Mouse (Mus musculus) brown adipose tissue, adult 24 weeks (tissue): ENCODE results near the gene Ripor3. TPM values are rescaled to one million over a fixed set of nuclear protein-coding genes. Genes with fewer than 3 reads are reported as not detected.

Experiments
- H3K27ac ChIP-seq: fragments of 200-500 bp; replicated peaks from 2 replicates; pipeline ENCODE4 v1.5.1; 2012; ENCODE audit warnings: low read depth, mild to moderate bottlenecking, low read length
- H3K4me1 ChIP-seq: fragments of 200-500 bp; 2 replicates; pipeline ENCODE4 v1.6.1; 2012; ENCODE audit warnings: low read length, mixed read lengths; ENCODE audit not compliant: control insufficient read depth, insufficient read depth, insufficient read length
- H3K4me3 ChIP-seq: fragments of 200-500 bp; 2 replicates; pipeline ENCODE4 v1.5.1; 2012; ENCODE audit warnings: low read depth, mild to moderate bottlenecking, low read length, moderate library complexity; ENCODE audit not compliant: insufficient read depth
- polyA plus RNA-seq: library from polyadenylated mRNA; stranded (reverse); fragments of >200 nt; gene quantifications from 2 replicates; pipeline ENCODE4 v1.2.4, GENCODE M21; 2012; ENCODE audit not compliant: missing spikeins, insufficient read depth, insufficient read length

The Ripor3 gene
- polyA plus RNA-seq, 1 experiment = not detected

GRCm38 (mm10) chr2:168006489-168006888 lies 3.9 kb downstream of the Ripor3 start:
- H3K4me1 ChIP-seq = peaks cover 5% of the 10 kb centered on the region; the same call in 1 of the 2 replicates
- H3K4me3 ChIP-seq = no peak overlapping the region
- no peak overlapping the region for H3K27ac ChIP-seq

GRCm38 (mm10) chr2:168005616-168006015 lies 4.8 kb downstream of the Ripor3 start:
- Histone ChIP-seq H3K4me1 (peaks cover 5% of the 10 kb centered on the region; the same call in 1 of the 2 replicates), H3K4me3 (no peak overlapping the region), H3K27ac (no peak overlapping the region)

GRCm38 (mm10) chr2:168005005-168005404 lies 5.4 kb downstream of the Ripor3 start:
- no peak overlapping the region for H3K4me3 ChIP-seq
- no peak overlapping the region for H3K27ac ChIP-seq
- H3K4me1 ChIP-seq = 0 out of 2 replicates have a peak, but pooled peaks cover 5% of the 10 kb centered on the region

- 0 out of 2 replicates have a peak, but pooled peaks cover 5% of the 10 kb centered on the region for H3K4me1 ChIP-seq
- H3K4me3 ChIP-seq = no peak overlapping the region
- no peak overlapping the region for H3K27ac ChIP-seq
Observed at GRCm38 (mm10) chr2:168004369-168004768, 6.0 kb downstream of the Ripor3 start.

GRCm38 (mm10) chr2:168003431-168003830 lies 7.0 kb downstream of the Ripor3 start:
- H3K27ac ChIP-seq = no peak overlapping the region
- no peak overlapping the region for H3K4me3 ChIP-seq
- 0 out of 2 replicates have a peak, but pooled peaks cover 5% of the 10 kb centered on the region for H3K4me1 ChIP-seq

- no peak overlapping the region for H3K4me3 ChIP-seq
- 0 out of 2 replicates have a peak, but pooled peaks cover 5% of the 10 kb centered on the region for H3K4me1 ChIP-seq
- H3K27ac ChIP-seq = no peak overlapping the region
Observed at GRCm38 (mm10) chr2:168002884-168003283, 7.5 kb downstream of the Ripor3 start.

GRCm38 (mm10) chr2:168002188-168002587 lies 8.2 kb downstream of the Ripor3 start:
- H3K4me3 ChIP-seq = no peak overlapping the region
- no peak overlapping the region for H3K27ac ChIP-seq
- H3K4me1 ChIP-seq = 0 out of 2 replicates have a peak, but pooled peaks cover 5% of the 10 kb centered on the region

GRCm38 (mm10) chr2:167999145-167999743 lies 11.2 kb downstream of the Ripor3 start:
- no peaks in the 10 kb centered on the region for H3K4me1 ChIP-seq
- no peak overlapping the region for H3K4me3 ChIP-seq
- H3K27ac ChIP-seq = no peak overlapping the region

GRCm38 (mm10) chr2:167997562-167997961 lies 12.9 kb downstream of the Ripor3 start:
- Histone ChIP-seq H3K4me3 (no peak overlapping the region), H3K27ac (no peak overlapping the region), H3K4me1 (no peaks in the 10 kb centered on the region)

GRCm38 (mm10) chr2:167996672-167997215 lies 13.7 kb downstream of the Ripor3 start:
- no peak overlapping the region for H3K4me3 ChIP-seq
- no peak overlapping the region for H3K27ac ChIP-seq

GRCm38 (mm10) chr2:167995870-167996635 lies 14.4 kb downstream of the Ripor3 start:
- H3K4me3 ChIP-seq = no peak overlapping the region
- no peaks in the 10 kb centered on the region for H3K4me1 ChIP-seq
- H3K27ac ChIP-seq = no peak overlapping the region

More at GRCm38 (mm10) chr2:167996672-167997215, 13.7 kb downstream of the Ripor3 start:
- H3K4me1 ChIP-seq = no peaks in the 10 kb centered on the region

GRCm38 (mm10) chr2:167993260-167993659 lies 17.2 kb downstream of the Ripor3 start:
- Histone ChIP-seq H3K4me1 (no peaks in the 10 kb centered on the region), H3K27ac (no peak overlapping the region), H3K4me3 (no peak overlapping the region)

- Histone ChIP-seq H3K27ac (no peak overlapping the region), H3K4me1 (no peaks in the 10 kb centered on the region), H3K4me3 (no peak overlapping the region)
Observed at GRCm38 (mm10) chr2:167989310-167989709, 21.1 kb downstream of the Ripor3 start.

- no peak overlapping the region for H3K4me3 ChIP-seq
- no peak overlapping the region for H3K27ac ChIP-seq
- no peaks in the 10 kb centered on the region for H3K4me1 ChIP-seq
Observed at GRCm38 (mm10) chr2:167987640-167988039, 22.8 kb downstream of the Ripor3 start.

- no peak overlapping the region for H3K4me3 ChIP-seq
- H3K27ac ChIP-seq = no peak overlapping the region
- H3K4me1 ChIP-seq = no peaks in the 10 kb centered on the region
Observed at GRCm38 (mm10) chr2:167986762-167987161, 23.7 kb downstream of the Ripor3 start.
